Mouse (Mus musculus) intestine, embryonic 14.5 days (tissue): ENCODE data around the gene Supt6. TPM values are rescaled to one million over a fixed set of nuclear protein-coding genes. Genes with fewer than 3 reads are reported as not detected.
"Not testable (repeated sequence)": the region's sequence is repeated elsewhere in the genome, so short reads cannot be mapped to it uniquely, and the experiment has no call there.

Experiments
- ATAC-seq: fragments of 200-750 bp; cut with Nextera tagmentation; replicated peaks from 2 replicates; pipeline ENCODE4 v1.8.0; 2017; ENCODE audit warnings: low read depth, moderate number of reproducible peaks, moderate TSS enrichment, moderate library complexity; ENCODE audit not compliant: low FRiP score, low TSS enrichment
- DNase-seq: peaks from one replicate; pipeline ENCODE4 v3.0.0-alpha.2; 2018; ENCODE audit warnings: low spot score
- H3K27ac ChIP-seq: fragments of 300-500 bp; sonication (generic); 2 replicates; pipeline ENCODE4 v1.5.1; 2014; ENCODE audit warnings: low read depth, mild to moderate bottlenecking, control low read depth
- H3K27me3 ChIP-seq: fragments of 300-500 bp; sonication (generic); replicated peaks from 2 replicates; pipeline ENCODE4 v1.6.1; 2014; ENCODE audit warnings: low read length, control low read depth; ENCODE audit not compliant: control insufficient read depth, insufficient read depth
- H3K36me3 ChIP-seq: fragments of 300-500 bp; sonication (generic); 2 replicates; pipeline ENCODE4 v1.6.1; 2014; ENCODE audit warnings: low read length, control low read depth; ENCODE audit not compliant: control insufficient read depth, insufficient read depth
- H3K4me1 ChIP-seq: fragments of 300-500 bp; sonication (generic); replicated peaks from 2 replicates; pipeline ENCODE4 v1.6.1; 2014; ENCODE audit warnings: low read length, control low read depth, mixed read lengths; ENCODE audit not compliant: control insufficient read depth, insufficient read depth
- H3K4me2 ChIP-seq: fragments of 300-500 bp; sonication (generic); 2 replicates; pipeline ENCODE4 v1.6.1; 2014; ENCODE audit warnings: low read length
- H3K4me3 ChIP-seq: fragments of 300-500 bp; sonication (generic); 2 replicates; pipeline ENCODE4 v1.5.1; 2014; ENCODE audit warnings: low read depth, low read length, control low read depth, mixed read lengths
- H3K9ac ChIP-seq: fragments of 300-500 bp; sonication (generic); 2 replicates; pipeline ENCODE4 v1.6.1; 2014; ENCODE audit warnings: mild to moderate bottlenecking, low read length
- H3K9me3 ChIP-seq: fragments of 300-500 bp; sonication (generic); 2 replicates; pipeline ENCODE4 v1.6.1; 2016; ENCODE audit warnings: low read length, control low read depth; ENCODE audit not compliant: control insufficient read depth
- WGBS: fragments of 180-500 bp; shearing (Covaris S2); extraction: QIAGEN DNeasy Blood & Tissue Kit; methylation state at CpG from one replicate; pipeline ENCODE4 v1.1.7; 2014; 5-methylcytosine and 5-hydroxymethylcytosine counted together
- polyA plus RNA-seq: library from polyadenylated mRNA; unstranded; fragments of >200 nt; fragmentation: Nextera tagmentation; extraction: Ambion mirVana; gene quantifications from 2 replicates; pipeline ENCODE4 v1.2.1, GENCODE M21; 2014

Supt6 gene
- polyA plus RNA-seq, 1 experiment from 2014 or later: 26.4 TPM

- H3K4me2 ChIP-seq: peak within 1 kb of the TSS; percentile 64
- peak within 1 kb of the TSS; percentile 51 for H3K4me3 ChIP-seq
- 73% methylated on average over 1 of the region's 1 CpGs for WGBS
- H3K9me3 ChIP-seq: no peaks in the 10 kb centered on the region; the same call in 1 of the 2 replicates
- H3K27me3 ChIP-seq: no peaks in the 10 kb centered on the region
- peaks cover 12% of the 10 kb centered on the region for H3K4me1 ChIP-seq
- peak within 1 kb of the TSS; percentile 35; the same call in 1 of the 2 replicates for H3K9ac ChIP-seq
- H3K27ac ChIP-seq: no peak within 1 kb of the TSS
- ATAC-seq: no peak
- no peak for DNase-seq
- H3K36me3 ChIP-seq: peaks cover 30% of the 10 kb centered on the region
Measured at GRCm38 (mm10) chr11:78193113-78193512, 52.7 kb downstream of the Supt6 start, which contains the start of gene Proca1. Proca1 (plus strand) TSS chr11:78193392.

GRCm38 (mm10) chr11:78190041-78190440 is 55.7 kb downstream of the Supt6 start:
- DNase-seq (no peak), ATAC-seq (no peak)
- H3K4me3 ChIP-seq: peak overlapping the region; percentile 80
- peak overlapping the region; percentile 99 for H3K27ac ChIP-seq
- peak overlapping the region; percentile 89 for H3K9ac ChIP-seq
- H3K4me1 ChIP-seq: peaks cover 18% of the 10 kb centered on the region
- H3K27me3 ChIP-seq: no peaks in the 10 kb centered on the region
- no peaks in the 10 kb centered on the region; the same call in 1 of the 2 replicates for H3K9me3 ChIP-seq
- peaks cover 30% of the 10 kb centered on the region for H3K36me3 ChIP-seq
- H3K4me2 ChIP-seq: peak overlapping the region; percentile 48
- 54% methylated on average over 6 of the region's 6 CpGs for WGBS

- H3K36me3 ChIP-seq: peaks cover 30% of the 10 kb centered on the region
- H3K4me1 ChIP-seq: peaks cover 18% of the 10 kb centered on the region
- WGBS: under 1% methylated on average over 42 of the region's 42 CpGs
- no peaks in the 10 kb centered on the region; the same call in 1 of the 2 replicates for H3K9me3 ChIP-seq
- peak overlapping the region; percentile 48 for H3K4me2 ChIP-seq
- peak overlapping the region; percentile 99 for H3K27ac ChIP-seq
- peak overlapping the region; percentile 89 for H3K9ac ChIP-seq
- peak; percentile 90 for DNase-seq
- ATAC-seq: peak; percentile 52
- peak overlapping the region; percentile 80 for H3K4me3 ChIP-seq
- H3K27me3 ChIP-seq: no peaks in the 10 kb centered on the region
Measured at GRCm38 (mm10) chr11:78189234-78190040, 56.4 kb downstream of the Supt6 start.

- Histone ChIP-seq H3K27me3 (no peaks in the 10 kb centered on the region), H3K27ac (peak within 1 kb of the TSS; percentile 99), H3K36me3 (peaks cover 30% of the 10 kb centered on the region), H3K4me1 (peaks cover 23% of the 10 kb centered on the region), H3K9me3 (no peaks in the 10 kb centered on the region; the same call in 1 of the 2 replicates), H3K9ac (peak within 1 kb of the TSS; percentile 89), H3K4me3 (peak within 1 kb of the TSS; percentile 80), H3K4me2 (peak within 1 kb of the TSS; percentile 48)
- ATAC-seq (peak; percentile 82), DNase-seq (peak; percentile 91)
- under 1% methylated on average over 60 of the region's 80 CpGs for WGBS
Measured at GRCm38 (mm10) chr11:78188331-78189233, 57.2 kb downstream of the Supt6 start, which contains the start of gene Rab34. Rab34 (plus strand) TSS chr11:78188430.

- WGBS: 88% methylated on average over 6 of the region's 6 CpGs
Measured at GRCm38 (mm10) chr11:78184702-78185101, 61.1 kb downstream of the Supt6 start.

GRCm38 (mm10) chr11:78183884-78184514 is 61.8 kb downstream of the Supt6 start:
- Histone ChIP-seq H3K9me3 (no peaks in the 10 kb centered on the region), H3K4me1 (peaks cover 44% of the 10 kb centered on the region), H3K4me2 (peak overlapping the region; percentile 86), H3K4me3 (peak overlapping the region; percentile 98), H3K9ac (peak overlapping the region; percentile 98; the same call in 1 of the 2 replicates), H3K27ac (no peak overlapping the region; the same call in 1 of the 2 replicates), H3K27me3 (no peaks in the 10 kb centered on the region), H3K36me3 (peaks cover 33% of the 10 kb centered on the region)
- DNase-seq (no peak), ATAC-seq (no peak)
- WGBS: 45% methylated on average over 10 of the region's 10 CpGs

More at GRCm38 (mm10) chr11:78184702-78185101, 61.1 kb downstream of the Supt6 start:
- peaks cover 40% of the 10 kb centered on the region for H3K4me1 ChIP-seq
- H3K27ac ChIP-seq, DNase-seq, ATAC-seq, H3K4me3 ChIP-seq, H3K4me2 ChIP-seq, H3K9ac ChIP-seq, H3K27me3 ChIP-seq, H3K9me3 ChIP-seq: not testable (repeated sequence)
- H3K36me3 ChIP-seq: peaks cover 28% of the 10 kb centered on the region

GRCm38 (mm10) chr11:78182961-78183844 is 62.6 kb downstream of the Supt6 start, which contains the start of gene Rpl23a:
Rpl23a (minus strand) TSS chr11:78183584.
- H3K27me3 ChIP-seq: no peaks in the 10 kb centered on the region
- peak within 1 kb of the TSS; percentile 98 for H3K9ac ChIP-seq
- H3K9me3 ChIP-seq: no peaks in the 10 kb centered on the region
- peak; percentile 86 for ATAC-seq
- peaks cover 33% of the 10 kb centered on the region for H3K36me3 ChIP-seq
- peak within 1 kb of the TSS; percentile 88 for H3K27ac ChIP-seq
- DNase-seq: peak; percentile 92
- under 1% methylated on average over 38 of the region's 38 CpGs for WGBS
- H3K4me1 ChIP-seq: peaks cover 44% of the 10 kb centered on the region
- peak within 1 kb of the TSS; percentile 86 for H3K4me2 ChIP-seq
- H3K4me3 ChIP-seq: peak within 1 kb of the TSS; percentile 98
